Mouse (Mus musculus) liver, adult 2 months (tissue): ENCODE data around the gene Pcnx3. TPM values are rescaled to one million over a fixed set of nuclear protein-coding genes. Genes with fewer than 3 reads are reported as not detected.

Experiments
- DNase-seq: peaks from one replicate; pipeline ENCODE4 v3.0.0-alpha.2; 2011; ENCODE audit warnings: low read depth, low spot score; ENCODE audit errors: extremely low read depth
- H3K27ac ChIP-seq: fragments of 200-500 bp; replicated peaks from 2 replicates; pipeline ENCODE4 v1.5.1; 2012; ENCODE audit warnings: low read depth, mild to moderate bottlenecking, control low read depth, inconsistent platforms, low read length; ENCODE audit not compliant: insufficient read depth
- H3K27me3 ChIP-seq: fragments of 200-500 bp; 2 replicates; pipeline ENCODE4 v1.6.1; 2012; ENCODE audit warnings: mild to moderate bottlenecking, moderate library complexity, low read length, inconsistent platforms; ENCODE audit not compliant: control insufficient read depth, insufficient read depth
- H3K36me3 ChIP-seq: fragments of 200-500 bp; 2 replicates; pipeline ENCODE4 v1.6.1; 2012; ENCODE audit warnings: low read length, inconsistent platforms; ENCODE audit not compliant: control insufficient read depth, insufficient read depth
- H3K4me1 ChIP-seq: fragments of 200-500 bp; 2 replicates; pipeline ENCODE4 v1.6.1; 2011; ENCODE audit warnings: low read length; ENCODE audit not compliant: control insufficient read depth, insufficient read depth
- H3K4me3 ChIP-seq: fragments of 200-500 bp; 2 replicates; pipeline ENCODE4 v1.5.1; 2011; ENCODE audit warnings: low read depth, mild to moderate bottlenecking, control low read depth, low read length, moderate library complexity; ENCODE audit not compliant: insufficient read depth
- H3K79me2 ChIP-seq: fragments of 200-500 bp; 2 replicates; pipeline ENCODE4 v1.6.1; 2012; ENCODE audit warnings: inconsistent platforms, mild to moderate bottlenecking, low read length, moderate library complexity; ENCODE audit not compliant: control insufficient read depth, insufficient read depth
- H3K9ac ChIP-seq: fragments of 200-500 bp; 2 replicates; pipeline ENCODE4 v1.6.1; 2012; ENCODE audit warnings: low read depth, mild to moderate bottlenecking, control low read depth, inconsistent platforms, low read length
- CTCF ChIP-seq: fragments of 200-500 bp; IDR thresholded peaks from 2 replicates; pipeline ENCODE4 v1.5.1; 2011; ENCODE audit warnings: low read depth, low read length, control low read depth
- POLR2A ChIP-seq: fragments of 200-500 bp; IDR thresholded peaks from 2 replicates; pipeline ENCODE4 v1.6.1; 2011; ENCODE audit warnings: low read length, control low read depth; ENCODE audit not compliant: insufficient read depth; ENCODE audit errors: extremely low read depth
- WGBS: fragments of 180-500 bp; shearing (Covaris S2); methylation state at CpG from one replicate; pipeline ENCODE4 v1.1.7; 2018; 5-methylcytosine and 5-hydroxymethylcytosine counted together
- polyA plus RNA-seq: library from polyadenylated mRNA; depleted of rRNA; stranded (reverse); fragments of >200 nt; gene quantifications from 2 replicates; pipeline ENCODE4 v1.2.3, GENCODE M21; 2012
- total RNA-seq: library from RNA; depleted of rRNA; stranded (reverse); fragments of >200 nt; gene quantifications from 2 replicates; pipeline ENCODE4 v1.2.3, GENCODE M21; 2014

Pcnx3 gene
- total and polyA plus RNA-seq, 2 experiments, result 7.6 to 63.8 TPM

DNA sequence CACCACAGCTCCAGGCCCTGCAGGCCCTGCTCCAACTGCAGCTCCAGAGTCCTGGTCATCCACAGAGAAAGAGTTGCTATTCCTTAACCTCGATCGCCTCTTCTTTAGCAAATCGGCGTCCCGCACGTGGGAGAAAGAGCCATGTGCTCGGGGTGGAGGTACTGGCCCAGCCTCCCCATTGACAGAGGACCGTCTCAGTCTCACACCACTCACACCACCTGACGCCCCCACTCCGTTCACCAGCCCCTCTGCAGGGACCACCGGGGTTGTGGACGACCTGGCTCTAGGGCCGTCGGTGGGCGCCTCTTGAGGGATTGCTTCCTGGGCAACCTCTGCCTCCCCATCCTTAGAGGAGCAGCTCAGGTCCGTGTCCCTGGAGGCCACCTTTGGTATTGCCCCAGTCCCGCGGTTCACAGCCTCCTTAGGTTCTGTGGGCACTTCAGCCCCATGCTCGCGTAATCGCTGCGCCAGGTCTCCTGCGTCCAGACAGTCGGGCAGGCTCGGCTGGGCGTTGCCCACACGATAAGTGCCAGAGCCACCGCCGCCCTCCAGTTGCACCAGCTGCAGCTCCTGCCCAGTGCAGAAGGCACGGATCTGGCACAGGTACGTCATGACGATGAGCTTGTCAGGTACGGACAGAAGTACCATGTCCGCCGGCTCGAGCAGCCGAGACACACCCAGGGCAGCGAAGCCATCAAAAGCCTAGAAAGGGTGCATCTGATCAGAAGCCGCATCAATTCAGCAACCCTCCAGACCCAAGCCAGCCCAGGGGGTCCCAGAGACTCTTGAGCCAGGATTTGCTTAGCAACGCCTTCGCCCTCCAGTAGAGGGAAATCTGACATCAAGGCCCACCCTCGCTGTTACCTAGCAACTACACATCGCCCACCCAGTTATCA is 27.3 kb upstream of the Pcnx3 start:
- H3K27me3 ChIP-seq, result no peaks in the 10 kb centered on the region
- peak; percentile 29; the same call in 1 of the 2 replicates for TF ChIP-seq CTCF
- no peak for TF ChIP-seq POLR2A
- H3K9ac ChIP-seq, result no peak overlapping the region
- 45% methylated on average over 43 of the region's 43 CpGs for WGBS
- H3K79me2 ChIP-seq, result no peaks in the 10 kb centered on the region
- H3K4me3 ChIP-seq, result no peak overlapping the region
- no peak overlapping the region for H3K27ac ChIP-seq
- H3K36me3 ChIP-seq, result peaks cover 2% of the 10 kb centered on the region; the same call in 1 of the 2 replicates
- DNase-seq, result no peak
- 0 out of 2 replicates have a peak, but pooled peaks cover 3% of the 10 kb centered on the region for H3K4me1 ChIP-seq

DNA sequence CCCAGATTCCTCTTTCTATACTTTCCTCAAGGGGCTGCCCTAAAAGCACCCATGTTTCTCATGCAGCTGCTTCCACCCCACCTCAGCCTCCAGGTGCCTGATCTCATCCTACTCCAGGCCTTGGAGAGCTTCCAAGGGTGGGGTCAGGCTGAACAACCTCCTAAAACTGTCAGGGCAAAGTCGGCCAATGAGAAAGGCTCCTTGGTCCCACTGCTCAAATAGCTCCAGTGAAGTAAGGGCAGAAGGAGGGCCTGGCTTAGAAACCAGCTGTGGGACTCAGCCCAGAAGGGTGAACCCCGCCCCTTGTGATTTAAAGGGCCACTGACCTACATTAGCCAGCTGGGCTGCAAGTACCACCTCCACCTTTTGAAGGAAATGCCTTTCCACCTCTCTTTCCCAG is 25.0 kb upstream of the Pcnx3 start:
- Histone ChIP-seq H3K9ac (no peak overlapping the region), H3K36me3 (no peaks in the 10 kb centered on the region), H3K27ac (no peak overlapping the region), H3K79me2 (no peaks in the 10 kb centered on the region), H3K4me3 (no peak overlapping the region), H3K27me3 (no peaks in the 10 kb centered on the region), H3K4me1 (0 out of 2 replicates have a peak, but pooled peaks cover 3% of the 10 kb centered on the region)
- peak; percentile 55 for DNase-seq
- 19% methylated on average over 2 of the region's 2 CpGs for WGBS
- TF ChIP-seq CTCF (no peak), POLR2A (no peak)

DNA sequence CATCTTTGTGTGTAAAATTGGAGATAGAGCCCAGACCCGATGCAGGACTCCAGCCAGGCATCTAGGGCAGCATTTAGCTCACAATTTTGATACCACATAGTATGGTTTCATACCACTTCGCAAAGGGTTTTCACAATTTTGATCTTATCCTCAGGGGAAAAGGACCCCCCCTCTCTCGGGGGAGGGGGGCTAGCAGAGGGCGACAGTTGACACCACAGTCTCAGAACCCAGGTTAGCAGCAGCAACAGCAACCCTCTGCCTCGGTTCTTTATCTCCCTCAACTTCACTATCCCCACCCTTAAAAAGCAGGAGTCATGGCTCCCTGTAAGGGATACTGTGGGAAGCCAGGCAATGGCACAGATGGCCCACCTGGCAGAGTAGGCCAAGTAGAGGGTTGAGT is 24.5 kb upstream of the Pcnx3 start:
- Histone ChIP-seq H3K4me3 (no peak overlapping the region), H3K9ac (no peak overlapping the region), H3K4me1 (0 out of 2 replicates have a peak, but pooled peaks cover 3% of the 10 kb centered on the region), H3K36me3 (no peaks in the 10 kb centered on the region), H3K79me2 (no peaks in the 10 kb centered on the region), H3K27ac (no peak overlapping the region), H3K27me3 (no peaks in the 10 kb centered on the region)
- DNase-seq, result no peak
- 82% methylated on average over 5 of the region's 5 CpGs for WGBS
- TF ChIP-seq CTCF (no peak), POLR2A (no peak)

DNA sequence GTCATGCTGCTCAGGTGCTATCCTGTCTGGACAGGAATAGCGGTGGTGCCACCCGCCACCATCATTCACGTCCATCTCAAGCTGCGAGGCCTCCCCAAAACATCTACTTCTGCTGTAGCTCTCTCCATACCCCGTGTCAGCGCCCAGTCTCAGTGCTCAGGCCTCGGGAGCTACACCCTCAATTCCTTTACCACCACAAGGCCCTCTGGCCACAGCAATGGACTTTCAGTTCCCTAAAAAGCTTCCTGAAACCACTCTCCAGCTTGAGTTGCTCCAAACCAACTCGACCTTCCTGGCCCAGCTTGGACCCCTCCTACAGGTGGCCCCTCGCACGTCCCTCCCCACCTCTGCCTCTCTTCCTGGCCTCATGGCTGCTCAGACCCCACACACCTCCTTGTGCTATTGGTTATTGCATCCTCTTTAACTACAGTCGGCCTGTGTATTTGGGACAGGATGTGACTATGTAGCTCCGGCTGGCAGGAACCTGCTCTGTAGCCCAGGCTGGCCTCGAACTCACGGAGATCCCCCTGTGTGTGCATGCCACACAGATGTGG is 23.3 kb upstream of the Pcnx3 start:
- Histone ChIP-seq H3K27ac (no peak overlapping the region), H3K4me1 (0 out of 2 replicates have a peak, but pooled peaks cover 3% of the 10 kb centered on the region), H3K27me3 (no peaks in the 10 kb centered on the region), H3K9ac (no peak overlapping the region), H3K4me3 (no peak overlapping the region), H3K36me3 (no peaks in the 10 kb centered on the region), H3K79me2 (no peaks in the 10 kb centered on the region)
- TF ChIP-seq POLR2A (no peak), CTCF (no peak)
- no peak for DNase-seq
- WGBS, result 88% methylated on average over 14 of the region's 14 CpGs

DNA sequence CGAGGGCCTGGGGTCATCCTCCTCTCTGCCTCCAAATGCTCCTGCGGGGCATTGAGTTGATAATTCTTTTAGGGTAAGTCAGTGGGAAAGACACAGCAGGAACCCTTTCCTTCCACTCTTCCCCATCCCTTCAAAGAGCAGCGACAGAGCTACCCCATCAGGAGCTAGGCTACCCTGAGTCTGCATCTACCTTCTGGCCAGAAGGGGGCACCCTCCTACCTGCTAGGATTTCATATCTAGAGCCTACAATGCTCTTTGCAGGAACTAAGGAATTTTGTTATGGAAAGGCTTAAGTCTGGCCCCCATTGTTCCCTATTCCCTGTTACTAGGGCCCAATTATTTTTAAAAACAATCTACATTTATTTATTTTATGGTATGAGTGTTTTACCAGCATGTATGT is 22.5 kb upstream of the Pcnx3 start:
- Histone ChIP-seq H3K4me1 (0 out of 2 replicates have a peak, but pooled peaks cover 3% of the 10 kb centered on the region), H3K36me3 (no peaks in the 10 kb centered on the region)

More for the DNA sequence above, 22.5 kb upstream of the Pcnx3 start:
- no peaks in the 10 kb centered on the region for H3K27me3 ChIP-seq
- WGBS, result 32% methylated on average over 3 of the region's 3 CpGs
- no peak overlapping the region for H3K27ac ChIP-seq
- H3K79me2 ChIP-seq, result no peaks in the 10 kb centered on the region
- DNase-seq, result peak; percentile 44
- no peak overlapping the region for H3K9ac ChIP-seq
- no peak overlapping the region for H3K4me3 ChIP-seq
- TF ChIP-seq POLR2A, result no peak
- TF ChIP-seq CTCF, result peak; percentile 80
